Mouse (Mus musculus) olfactory bulb, adult 2 months (tissue): ENCODE results near the gene Olfr815.

Experiments
- CTCF ChIP-seq: fragments of 200-500 bp; IDR thresholded peaks from 2 replicates; pipeline ENCODE4 v1.5.1; 2012; ENCODE audit warnings: low read depth, mild to moderate bottlenecking, low read length, moderate library complexity; ENCODE audit not compliant: insufficient read depth
- POLR2A ChIP-seq: fragments of 200-500 bp; IDR thresholded peaks from 2 replicates; pipeline ENCODE4 v1.6.1; 2012; ENCODE audit warnings: mild to moderate bottlenecking, low read depth, low read length, moderate library complexity; ENCODE audit not compliant: insufficient read depth

GRCm38 (mm10) chr10:129949000-129949399 lies 43.3 kb upstream of the Olfr815 start, which contains the start of gene Olfr818:
- TF ChIP-seq CTCF, result no peak
- no peak for TF ChIP-seq POLR2A
